Mouse (Mus musculus) urinary bladder, postnatal 36 days (tissue): ENCODE results near the gene Sdhaf2.
A peak's percentile ranks its signal among the peaks of the same experiment; 100 is the strongest.

Experiments used
- DNase-seq, 2 experiments: peaks; one replicate each; pipeline ENCODE4 v3.0.0; 2022; ENCODE audit warnings: low spot score in 2 of 2, mixed read lengths in 1 of 2

Gene Sdhaf2

DNA sequence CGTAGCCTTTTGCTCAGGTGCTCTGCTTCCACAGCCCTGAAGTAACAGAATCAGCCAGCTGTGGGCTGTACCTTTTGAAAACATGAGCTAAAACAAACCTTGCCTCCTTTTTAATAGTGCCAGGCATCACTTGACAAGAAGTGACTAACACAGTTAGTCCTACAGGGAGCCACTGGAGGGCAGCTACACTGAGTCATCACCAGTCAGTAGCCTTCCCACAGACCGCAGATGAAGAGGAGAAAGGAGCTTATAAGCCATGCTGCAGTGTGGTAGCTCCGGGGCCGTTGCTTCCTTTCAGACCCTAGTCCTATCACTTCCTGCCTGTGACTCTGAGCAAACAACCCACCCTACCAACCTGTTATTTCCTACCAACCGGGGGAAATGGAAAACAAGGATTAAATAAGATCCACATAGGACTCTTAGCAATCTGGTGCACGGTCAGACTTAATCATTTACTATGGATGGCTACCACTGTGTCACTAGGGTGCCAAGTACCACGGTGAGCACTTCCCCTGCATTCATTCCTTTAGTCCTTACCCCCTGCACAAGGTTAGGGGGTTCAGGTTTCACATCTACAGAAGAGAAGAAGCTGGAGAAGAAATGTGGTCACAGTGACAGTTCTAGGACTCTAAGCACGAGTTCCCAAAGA, 28.3 kb downstream of the Sdhaf2 start:
- DNase-seq, result no peak

DNA sequence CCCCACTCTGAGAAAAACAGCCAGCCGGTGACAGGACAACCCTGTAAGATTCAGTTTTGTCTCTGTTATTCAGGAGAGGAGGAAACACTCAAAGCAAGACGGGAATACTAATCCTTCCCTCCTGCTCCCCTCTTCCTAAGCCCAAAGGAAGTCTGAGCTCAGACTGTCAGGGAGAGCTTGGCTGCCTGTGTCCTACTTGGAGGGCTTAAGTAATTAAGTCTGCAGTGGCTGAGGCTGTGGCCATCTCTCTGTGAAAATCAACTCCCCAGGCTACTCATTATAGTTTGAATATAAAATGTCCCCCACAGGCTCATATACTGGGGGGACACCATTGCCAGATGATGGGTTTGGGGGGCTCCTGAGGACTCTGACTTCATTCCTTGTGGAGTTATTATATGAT, 29.0 kb downstream of the Sdhaf2 start:
- no peak for DNase-seq

- DNase-seq, result no peak
Observed at GRCm38 (mm10) chr19:10495670-10496069, 30.3 kb downstream of the Sdhaf2 start.

- peak; percentile 23 to 39 for DNase-seq
Observed at GRCm38 (mm10) chr19:10486264-10486738, 39.6 kb downstream of the Sdhaf2 start.

- no peak for DNase-seq
Observed at GRCm38 (mm10) chr19:10482703-10483102, 43.2 kb downstream of the Sdhaf2 start, which contains the start of gene Ppp1r32. Ppp1r32 (minus strand) TSS chr19:10482928.

DNA sequence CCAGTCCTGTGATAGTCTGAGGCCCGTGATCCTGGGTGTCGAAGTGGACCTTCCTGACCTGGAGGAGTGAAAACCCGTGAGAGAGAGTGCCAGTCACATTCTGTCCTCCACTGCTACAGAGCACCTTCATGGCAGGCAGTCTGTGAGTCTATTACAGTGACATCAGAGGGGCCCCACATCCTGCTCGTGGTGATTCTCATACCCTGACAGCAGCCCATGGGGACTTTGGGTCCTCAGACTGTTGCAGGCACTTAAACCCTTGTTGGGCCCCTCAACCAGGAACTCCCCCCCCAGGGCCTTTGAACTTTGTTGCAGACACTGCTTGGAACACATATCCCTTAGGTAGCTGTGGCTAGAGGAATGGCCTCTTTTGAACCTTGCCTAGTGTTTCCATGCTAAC, 46.4 kb downstream of the Sdhaf2 start:
- DNase-seq, result no peak

- DNase-seq, result no peak
Observed at GRCm38 (mm10) chr19:10473779-10474178, 52.2 kb downstream of the Sdhaf2 start.

GRCm38 (mm10) chr19:10472958-10473357, 53.0 kb downstream of the Sdhaf2 start:
- DNase-seq, result no peak

- DNase-seq, result no peak
Observed at GRCm38 (mm10) chr19:10469171-10469658, 56.7 kb downstream of the Sdhaf2 start.

DNA sequence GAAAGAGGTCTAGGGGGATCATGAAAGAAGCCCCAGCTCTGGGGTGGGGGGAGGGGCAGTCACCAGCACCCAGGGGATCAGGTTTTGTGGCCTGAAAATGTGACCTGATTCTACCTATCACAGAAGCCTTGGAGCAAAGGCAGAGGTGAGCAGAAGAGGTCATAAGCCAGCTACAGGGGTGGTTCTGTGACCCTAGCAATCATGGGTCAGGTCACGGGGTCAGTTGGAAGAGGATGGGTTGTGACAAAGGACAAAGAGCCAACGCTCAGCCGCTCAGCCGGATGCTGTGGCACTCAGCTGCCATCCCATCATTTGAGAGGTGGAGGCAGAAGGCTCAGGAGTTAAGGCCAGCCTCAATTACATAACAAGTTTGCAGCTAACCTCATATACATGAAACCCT, 61.5 kb downstream of the Sdhaf2 start:
- DNase-seq, result no peak

DNA sequence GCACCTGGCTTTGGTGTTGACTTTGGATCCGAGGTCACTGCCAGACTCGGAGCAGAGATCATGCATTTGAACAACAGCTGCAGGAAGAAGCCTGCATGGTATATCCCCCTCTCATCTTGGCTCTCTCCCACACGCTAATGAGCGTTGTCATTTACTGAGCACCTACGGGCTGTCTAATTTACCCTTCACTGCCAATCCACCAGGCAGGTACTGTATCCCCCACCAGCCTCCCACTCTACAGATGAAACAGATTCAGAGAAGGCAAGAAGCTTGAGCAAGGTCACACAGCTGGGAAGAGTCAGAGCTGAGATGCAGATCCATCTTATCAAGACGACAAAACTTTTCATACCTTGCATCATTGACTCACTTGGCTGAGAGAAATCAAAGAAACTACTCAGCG, 64.4 kb downstream of the Sdhaf2 start:
- no peak for DNase-seq

DNA sequence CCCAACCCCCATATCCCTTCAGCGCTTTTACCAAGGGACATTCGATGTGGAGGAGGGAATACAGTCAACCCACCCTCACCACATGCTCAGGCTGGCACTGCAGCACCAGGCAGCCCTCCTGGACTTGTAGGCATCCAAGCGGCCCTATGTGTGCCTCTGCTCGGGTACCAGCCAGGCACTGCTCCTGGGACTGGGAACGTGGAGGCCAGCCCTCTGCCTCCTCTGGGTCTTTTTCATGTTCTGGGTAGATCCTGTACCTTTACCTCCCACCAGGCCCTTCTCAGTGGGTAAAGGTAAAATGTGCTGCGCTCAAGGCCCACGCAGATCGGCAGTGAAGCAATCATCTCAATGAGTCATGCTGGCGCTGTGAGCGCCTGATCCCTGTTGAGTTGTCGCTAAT, 66.0 kb downstream of the Sdhaf2 start:
- DNase-seq, result no peak

- DNase-seq, result peak in 1 of 2 experiments; percentile 42
Observed at GRCm38 (mm10) chr19:10458096-10458495, 67.8 kb downstream of the Sdhaf2 start.

DNA sequence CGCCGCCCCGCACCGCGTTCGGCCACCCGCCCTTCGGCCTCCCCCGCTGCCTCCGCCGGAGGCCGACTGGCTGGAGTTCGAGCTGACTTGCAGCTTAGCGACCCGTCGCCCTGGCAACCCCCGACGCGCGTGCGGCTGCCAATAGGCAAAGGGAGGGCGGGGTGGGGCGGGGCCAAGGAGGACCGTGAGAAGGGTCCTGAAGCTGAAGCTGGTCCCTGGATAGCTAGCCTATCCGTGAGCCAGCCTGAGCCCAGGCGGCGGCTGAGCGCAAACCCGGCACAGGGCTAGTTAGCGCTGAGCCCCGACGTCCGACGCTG, 68.5 kb downstream of the Sdhaf2 start:
- DNase-seq, result peak in 1 of 2 experiments; percentile 19

- peak; percentile 18 to 51 for DNase-seq
Observed at GRCm38 (mm10) chr19:10456752-10457483, 69.0 kb downstream of the Sdhaf2 start, which contains the start of gene Lrrc10b. Lrrc10b (minus strand) TSS chr19:10457473.

- no peak for DNase-seq
Observed at GRCm38 (mm10) chr19:10455437-10455806, 70.5 kb downstream of the Sdhaf2 start.

- no peak for DNase-seq
Observed at GRCm38 (mm10) chr19:10454718-10455436, 71.1 kb downstream of the Sdhaf2 start.
